Mouse (Mus musculus) G1E-ER4 (cell line): ENCODE results near the gene Aldh3b1. TPM values are rescaled to one million over a fixed set of nuclear protein-coding genes. Genes with fewer than 3 reads are reported as not detected.

Experiments
- GATA1 ChIP-seq: IDR thresholded peaks from one replicate; pipeline ENCODE4 v1.8.0; 2012; ENCODE audit warnings: low read length, inconsistent platforms
- polyA plus RNA-seq: library from polyadenylated mRNA; stranded (reverse); fragments of >175 nt; gene quantifications from 2 replicates; pipeline ENCODE4 v1.2.3, GENCODE M21; 2012

Aldh3b1 gene
- polyA plus RNA-seq, 1 experiment, result not detected

DNA sequence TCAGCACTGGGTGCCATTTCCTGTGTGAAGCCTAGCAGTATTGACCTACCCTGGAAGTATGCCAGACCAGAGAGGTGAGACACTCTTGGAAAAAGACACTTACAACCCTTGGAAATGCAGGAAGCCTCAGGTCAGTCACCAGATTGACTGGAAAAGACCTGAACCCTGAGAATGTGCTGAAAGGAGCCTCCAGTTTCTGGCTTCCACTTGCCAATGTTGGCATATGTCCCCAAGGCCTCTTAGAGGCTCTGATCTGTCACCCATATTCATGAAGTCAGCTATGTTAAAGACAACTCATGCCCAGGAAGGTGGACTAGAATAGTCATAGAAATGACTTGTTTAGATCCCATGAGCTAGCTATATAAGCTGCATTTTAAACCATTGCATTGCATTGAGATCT lies 58.1 kb downstream of the Aldh3b1 start:
- TF ChIP-seq GATA1, result no peak

DNA sequence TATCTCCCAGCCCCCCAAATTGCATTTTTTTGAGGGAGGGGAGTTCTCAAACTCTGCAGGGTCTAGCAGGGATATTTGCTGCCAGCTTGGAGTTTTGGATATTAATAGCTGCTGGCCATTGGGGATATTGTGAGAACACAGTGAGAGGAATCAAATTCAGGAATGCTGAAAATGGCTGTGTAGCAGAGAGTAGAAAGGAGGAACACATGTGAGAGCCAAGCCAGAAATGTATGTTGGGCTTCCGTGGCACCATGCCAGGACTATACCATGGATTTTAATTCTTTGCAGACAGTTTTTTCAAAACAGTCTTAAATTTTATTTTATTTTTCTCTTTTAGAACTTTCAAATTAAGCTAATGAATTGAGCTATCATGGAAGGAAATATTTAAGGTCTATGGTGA lies 61.3 kb downstream of the Aldh3b1 start:
- TF ChIP-seq GATA1, result no peak

- no peak for TF ChIP-seq GATA1
These were observed 64.6 kb downstream of the Aldh3b1 start for GRCm38 (mm10) chr19:3864960-3865359.

Other genes starting within 250 kb of the Aldh3b1 start
- gene Lrp5, start 243.2 kb downstream of the Aldh3b1 start, polyA plus RNA-seq, result 0.03 and 0.04 TPM in 2 replicates
- gene 1810055G02Rik, start 221.5 kb downstream of the Aldh3b1 start, polyA plus RNA-seq, result 10.8 and 22.4 TPM in 2 replicates
- gene Kmt5b, start 162.4 kb downstream of the Aldh3b1 start, polyA plus RNA-seq, result 7.1 and 10.0 TPM in 2 replicates
- gene Chka, start 78.0 kb downstream of the Aldh3b1 start, polyA plus RNA-seq, result 15.2 and 16.8 TPM in 2 replicates
- gene Tcirg1, start 22.7 kb downstream of the Aldh3b1 start, polyA plus RNA-seq, result 34.5 and 39.3 TPM in 2 replicates
- gene Ndufs8, start 17.0 kb downstream of the Aldh3b1 start, polyA plus RNA-seq, result 41.9 and 220 TPM in 2 replicates
- gene Unc93b1, start 5.4 kb upstream of the Aldh3b1 start, polyA plus RNA-seq, result 0.11 TPM in 1 of 2 replicates, not detected in the other
- not detected in 2 replicates for gene Aldh3b3, start 28.8 kb upstream of the Aldh3b1 start, polyA plus RNA-seq
- gene Aldh3b2, start 42.5 kb upstream of the Aldh3b1 start, polyA plus RNA-seq, result not detected in 2 replicates
- gene Acy3, start 56.8 kb upstream of the Aldh3b1 start, polyA plus RNA-seq, result 5.4 and 7.1 TPM in 2 replicates
- gene Tbx10, start 62.9 kb upstream of the Aldh3b1 start, polyA plus RNA-seq, result not detected in 2 replicates
- 26.3 and 32.2 TPM in 2 replicates for gene Nudt8, start 70.8 kb upstream of the Aldh3b1 start, polyA plus RNA-seq
- gene Gm49405, start 70.8 kb upstream of the Aldh3b1 start, polyA plus RNA-seq, result 3.8 and 5.3 TPM in 2 replicates
- 7.2 and 8.9 TPM in 2 replicates for gene Doc2g, start 73.5 kb upstream of the Aldh3b1 start, polyA plus RNA-seq
- gene Ndufv1, start 83.0 kb upstream of the Aldh3b1 start, polyA plus RNA-seq, result 378 and 401 TPM in 2 replicates
- 40.1 and 105 TPM in 2 replicates for gene Gstp1, start 108.2 kb upstream of the Aldh3b1 start, polyA plus RNA-seq
- gene Gstp2, start 116.2 kb upstream of the Aldh3b1 start, polyA plus RNA-seq, result not detected in 2 replicates
- gene Gstp3, start 129.8 kb upstream of the Aldh3b1 start, polyA plus RNA-seq, result 4.1 and 7.7 TPM in 2 replicates
- gene Cabp2, start 151.8 kb upstream of the Aldh3b1 start, polyA plus RNA-seq, result not detected in 2 replicates
- gene Cdk2ap2, start 167.4 kb upstream of the Aldh3b1 start, polyA plus RNA-seq, result 70.4 and 72.4 TPM in 2 replicates
- gene Pitpnm1, start 170.2 kb upstream of the Aldh3b1 start, polyA plus RNA-seq, result 36.1 and 36.7 TPM in 2 replicates
- 99.6 and 105 TPM in 2 replicates for gene Aip, start 196.1 kb upstream of the Aldh3b1 start, polyA plus RNA-seq
- gene Gpr152, start 210.0 kb upstream of the Aldh3b1 start, polyA plus RNA-seq, result not detected in 2 replicates
- gene Cabp4, start 214.2 kb upstream of the Aldh3b1 start, polyA plus RNA-seq, result 0.06 TPM in 1 of 2 replicates, not detected in the other
- gene Coro1b, start 218.8 kb upstream of the Aldh3b1 start, polyA plus RNA-seq, result 187 and 368 TPM in 2 replicates
- gene Ptprcap, start 223.8 kb upstream of the Aldh3b1 start, polyA plus RNA-seq, result 448 and 548 TPM in 2 replicates
- gene Rps6kb2, start 233.5 kb upstream of the Aldh3b1 start, polyA plus RNA-seq, result 92.1 and 99.4 TPM in 2 replicates
- 0.39 and 0.46 TPM in 2 replicates for gene Carns1, start 245.7 kb upstream of the Aldh3b1 start, polyA plus RNA-seq